Mouse (Mus musculus) common myeloid progenitor, adult 5-6 weeks (primary cell): ENCODE data around the gene Dnaja2. TPM values are rescaled to one million over a fixed set of nuclear protein-coding genes. Genes with fewer than 3 reads are reported as not detected.
A peak's percentile ranks its signal among the peaks of the same experiment; 100 is the strongest.

Experiments
- ATAC-seq: replicated peaks from 2 replicates; pipeline ENCODE4 v1.8.0; 2016; ENCODE audit warnings: low read depth, mild to moderate bottlenecking, moderate TSS enrichment, inconsistent platforms; ENCODE audit not compliant: poor library complexity, severe bottlenecking
- total RNA-seq: library from RNA; stranded (forward); fragments of 200-1000, 187-1606 nt; gene quantifications from 2 replicates; pipeline ENCODE4 v1.2.3, GENCODE M21; 2017

Gene Dnaja2
- total RNA-seq, result 111 and 117 TPM in 2 replicates

DNA sequence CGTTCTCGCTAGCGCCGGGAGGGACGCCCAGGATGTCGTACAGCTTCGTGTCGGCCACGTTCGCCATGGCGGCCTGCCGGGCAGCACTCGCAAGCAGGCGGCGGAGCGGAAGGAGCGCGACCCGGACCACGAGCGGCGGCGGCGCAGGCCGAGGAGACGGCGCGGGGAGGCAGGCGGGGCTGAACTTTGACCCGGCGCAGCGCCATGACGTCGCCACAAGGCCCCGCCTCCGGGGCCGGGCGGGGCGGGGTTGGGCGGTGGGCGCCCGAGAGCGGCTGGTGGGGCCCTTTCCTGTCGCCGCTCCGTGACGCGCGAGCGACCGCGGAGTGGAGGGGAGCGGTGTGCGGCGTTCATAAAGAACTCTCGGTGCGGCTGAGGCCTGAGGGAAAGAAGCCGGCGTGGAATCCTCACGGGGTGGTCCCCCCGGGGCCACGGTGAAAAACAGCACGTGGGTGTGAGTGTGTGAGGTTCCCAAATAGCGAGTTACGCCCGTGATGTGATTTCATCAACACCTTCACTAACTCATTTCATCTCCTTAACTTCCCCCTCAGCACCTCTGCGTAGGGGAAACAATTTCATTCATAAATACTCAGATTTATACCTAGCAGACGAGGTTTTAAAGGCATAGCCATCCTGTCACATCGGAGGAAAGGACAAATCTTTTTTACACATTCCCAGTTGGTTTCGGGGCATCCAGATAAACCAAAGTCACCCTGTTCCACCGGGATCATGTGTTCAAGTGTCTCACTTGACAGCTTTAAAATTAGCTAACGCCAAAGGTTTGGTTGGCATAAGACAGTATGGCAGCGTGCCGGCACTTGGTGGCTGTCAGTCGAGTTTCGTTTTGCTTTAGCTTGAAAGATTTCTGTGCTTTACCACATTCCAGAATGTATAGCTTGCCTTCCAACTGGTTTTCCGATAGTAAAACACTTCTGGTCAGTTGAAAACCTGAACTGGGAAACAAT lies at the start of gene Dnaja2:
Gene Dnaja2 (minus strand): TSS at position 164 of the 965 bp plus-strand sequence.
- peak; percentile 67 for ATAC-seq

DNA sequence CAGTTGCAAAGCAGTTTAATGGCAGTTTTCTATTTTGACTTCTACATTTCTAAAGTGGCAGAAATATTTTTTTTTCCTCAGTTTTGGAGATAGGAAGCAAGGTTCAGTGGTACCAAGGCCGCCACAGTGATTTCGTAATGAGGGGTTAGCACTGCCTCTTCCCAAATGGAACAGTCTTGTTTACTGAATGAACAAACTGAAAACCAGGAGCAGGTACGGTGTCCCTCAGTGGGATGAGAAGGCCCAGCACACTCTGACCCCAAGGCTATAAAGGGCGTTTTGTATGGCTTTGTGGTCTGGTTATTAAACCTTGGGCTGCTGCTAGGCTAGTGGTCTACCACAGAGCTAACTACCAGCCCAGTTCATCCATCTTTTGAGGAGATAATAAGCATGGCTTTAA lies 49.1 kb upstream of the Dnaja2 start:
- no peak for ATAC-seq

DNA sequence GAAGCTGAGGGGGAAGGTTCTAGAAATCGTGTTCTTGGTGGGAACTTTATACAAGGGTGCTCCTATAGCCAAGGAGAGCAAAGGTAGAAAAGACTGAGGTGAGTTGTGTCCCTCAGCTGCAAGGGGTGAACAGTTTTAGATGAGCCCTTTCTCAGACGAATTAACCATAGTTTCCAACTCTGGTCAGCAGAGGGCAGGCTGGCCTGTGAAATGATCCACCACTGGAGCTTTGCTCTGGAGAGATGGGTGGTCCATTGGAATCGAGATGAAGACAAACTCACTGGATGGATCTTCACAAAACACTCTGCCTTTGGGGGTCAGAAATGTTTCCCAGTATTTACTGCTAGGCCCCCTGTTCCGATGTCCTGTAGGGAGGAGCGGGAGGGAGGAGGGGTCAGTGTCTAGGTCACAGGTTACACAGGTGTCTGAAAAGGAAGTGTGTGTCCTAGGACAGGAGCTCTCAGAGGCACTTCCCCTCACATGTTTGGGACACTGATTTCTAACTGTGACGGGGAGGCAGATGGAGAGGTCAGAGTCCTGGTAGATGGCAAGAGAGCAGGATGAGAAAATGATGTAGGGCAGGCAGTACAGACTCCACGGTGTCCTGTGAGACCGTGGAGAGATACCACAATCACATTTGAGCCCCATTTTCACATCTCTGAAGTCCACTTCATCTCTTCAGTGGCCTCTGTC lies 48.2 kb upstream of the Dnaja2 start:
- peak; percentile 69 for ATAC-seq

DNA sequence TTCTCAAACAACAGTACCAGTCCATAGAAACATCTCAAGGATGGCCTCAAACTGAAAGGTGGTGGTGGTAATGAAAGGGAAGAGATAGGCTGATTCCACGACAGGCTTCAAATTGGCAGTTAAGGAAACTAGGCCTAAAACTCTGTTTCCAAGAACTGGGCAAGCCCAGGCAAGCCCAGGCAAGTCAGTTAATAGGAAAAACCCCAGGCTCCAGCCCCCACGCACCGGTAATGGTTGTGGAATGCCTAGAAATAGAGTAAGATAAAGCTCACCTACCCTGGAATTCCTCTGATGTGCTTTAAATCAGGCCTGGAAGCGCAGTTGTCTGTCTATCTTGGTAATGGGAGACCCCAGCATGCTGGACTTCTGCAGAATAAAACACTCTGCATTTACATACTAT lies 47.6 kb upstream of the Dnaja2 start:
- no peak for ATAC-seq

DNA sequence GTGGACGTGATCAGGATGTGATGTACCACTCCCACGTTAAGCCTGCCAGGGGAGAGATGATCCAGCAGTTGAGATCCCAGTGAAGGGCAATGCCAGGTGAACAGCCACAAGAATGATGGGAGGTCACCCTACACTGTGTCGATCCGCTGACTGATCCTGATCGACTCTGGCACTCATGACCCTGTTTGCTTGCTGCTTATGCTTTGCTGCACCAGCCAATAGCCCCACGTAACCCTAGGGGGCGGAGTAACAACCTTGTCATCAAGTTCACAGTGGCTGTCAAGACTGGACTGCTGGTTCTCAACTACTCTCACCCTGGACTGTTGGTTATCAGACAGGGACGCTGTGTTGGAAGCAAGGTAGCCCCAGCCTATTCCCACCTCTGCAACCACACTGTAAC lies 46.6 kb upstream of the Dnaja2 start:
- ATAC-seq, result no peak

DNA sequence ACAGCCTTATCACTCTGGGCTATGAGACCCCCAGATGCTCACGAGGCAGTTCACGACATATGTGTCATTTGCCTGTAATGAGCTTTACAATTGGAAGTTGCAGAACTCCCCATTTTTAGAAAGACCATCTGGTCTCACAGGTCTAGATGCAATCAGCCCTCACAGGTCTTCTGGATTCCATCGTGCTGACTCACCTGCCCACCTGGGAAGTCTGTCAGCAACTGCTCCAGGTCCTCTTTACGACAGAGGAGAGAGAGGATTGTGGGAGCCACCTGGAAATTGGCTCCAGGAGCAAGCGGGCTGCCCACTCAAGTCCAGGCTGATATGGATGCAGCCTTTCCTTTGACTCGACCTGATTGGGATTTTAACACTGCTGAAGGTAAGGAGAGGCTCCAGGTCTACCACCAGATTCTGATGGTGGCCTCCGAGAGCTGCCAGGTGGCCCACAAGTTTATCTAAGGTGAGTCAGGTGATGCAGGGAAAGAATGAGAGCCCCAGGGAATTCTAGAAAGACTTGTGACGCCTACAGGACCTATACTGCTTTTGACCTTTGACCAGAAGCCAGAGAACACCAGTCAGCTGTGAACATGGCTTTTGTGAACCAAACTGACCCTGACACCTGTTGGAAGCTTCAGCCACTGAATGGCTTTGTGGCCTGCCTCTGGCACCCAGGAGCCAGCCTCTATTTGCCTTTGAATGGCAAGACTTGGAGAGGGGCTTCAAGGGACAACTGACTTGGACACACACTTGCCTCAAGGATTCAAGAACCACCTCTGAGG lies 42.5 kb upstream of the Dnaja2 start:
- ATAC-seq, result no peak

DNA sequence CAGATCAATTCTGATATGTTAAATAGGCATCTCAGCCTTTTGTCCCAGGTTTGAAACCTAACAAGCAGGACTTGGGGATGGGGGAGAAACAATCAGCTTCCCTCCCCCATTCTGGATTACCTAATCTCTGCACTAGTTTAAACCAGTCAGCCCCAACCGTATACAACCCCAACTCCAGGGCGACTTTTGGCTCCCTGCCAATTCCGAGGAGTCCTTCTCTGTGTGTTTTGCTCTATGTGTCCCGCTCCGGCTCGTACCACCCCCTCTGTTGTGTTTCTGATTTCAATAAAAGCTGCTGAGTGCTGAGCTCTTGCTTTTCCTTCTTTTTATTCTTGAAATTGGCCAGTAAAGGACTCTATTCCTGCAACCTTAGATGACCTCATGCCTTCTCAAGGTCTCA lies 40.2 kb upstream of the Dnaja2 start:
- no peak for ATAC-seq

DNA sequence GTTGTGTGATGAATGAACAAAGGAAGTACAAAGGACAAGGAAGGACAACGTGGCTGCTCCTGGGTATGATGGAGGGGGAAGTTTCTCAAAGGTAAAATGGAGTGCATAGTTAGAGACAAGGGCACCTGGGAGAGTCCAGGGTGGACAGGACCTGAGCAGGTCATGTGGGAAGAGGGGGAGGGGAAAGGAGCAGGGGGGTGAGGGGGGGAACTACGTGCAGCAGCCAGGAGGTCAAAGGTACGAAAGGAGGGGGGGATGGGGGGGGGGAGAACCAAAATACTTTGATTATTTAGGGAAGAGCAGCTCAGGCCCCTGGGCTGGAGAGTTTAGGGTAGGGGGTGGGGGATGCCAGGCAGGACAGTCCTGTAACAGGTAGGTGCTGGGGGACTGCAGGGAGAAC lies 39.8 kb upstream of the Dnaja2 start:
- no peak for ATAC-seq

DNA sequence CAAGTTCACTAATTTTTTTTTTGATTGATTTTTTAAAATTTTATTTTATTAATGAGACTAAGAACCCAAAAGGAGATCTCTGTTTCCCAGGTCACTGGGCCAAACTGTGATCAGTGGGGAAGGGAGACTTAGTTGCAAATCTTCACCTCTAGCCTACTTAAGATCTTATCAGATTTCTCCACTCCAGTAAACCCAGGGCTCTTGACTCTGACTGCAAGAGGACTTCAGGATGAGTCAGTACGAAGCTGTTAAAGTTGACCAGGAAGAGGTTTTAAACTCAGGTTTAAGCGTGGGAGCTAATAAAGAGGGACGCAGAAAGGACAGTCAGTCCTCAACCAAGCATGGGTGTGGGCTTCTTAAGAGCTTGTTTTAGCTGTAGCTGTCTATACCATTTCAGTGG lies 38.2 kb upstream of the Dnaja2 start:
- no peak for ATAC-seq

DNA sequence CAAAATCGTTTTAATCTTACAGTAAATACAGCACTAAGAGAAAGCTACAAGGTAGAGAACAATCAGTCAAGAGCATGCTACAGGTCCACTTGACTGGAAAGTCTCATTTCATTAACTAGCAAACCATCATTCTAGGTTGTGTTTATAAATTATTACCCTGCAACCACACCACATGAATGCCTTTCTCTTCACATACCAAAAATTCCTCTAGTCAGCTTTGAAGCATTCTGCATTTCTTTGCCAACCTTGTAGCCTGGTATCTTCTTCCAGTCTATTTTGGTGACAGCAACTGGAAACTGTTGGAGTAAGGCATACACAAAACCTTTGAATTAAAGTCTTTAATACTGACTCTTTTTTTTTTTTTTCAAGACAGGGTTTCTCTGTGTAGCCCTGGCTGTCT lies 36.4 kb upstream of the Dnaja2 start:
- no peak for ATAC-seq

DNA sequence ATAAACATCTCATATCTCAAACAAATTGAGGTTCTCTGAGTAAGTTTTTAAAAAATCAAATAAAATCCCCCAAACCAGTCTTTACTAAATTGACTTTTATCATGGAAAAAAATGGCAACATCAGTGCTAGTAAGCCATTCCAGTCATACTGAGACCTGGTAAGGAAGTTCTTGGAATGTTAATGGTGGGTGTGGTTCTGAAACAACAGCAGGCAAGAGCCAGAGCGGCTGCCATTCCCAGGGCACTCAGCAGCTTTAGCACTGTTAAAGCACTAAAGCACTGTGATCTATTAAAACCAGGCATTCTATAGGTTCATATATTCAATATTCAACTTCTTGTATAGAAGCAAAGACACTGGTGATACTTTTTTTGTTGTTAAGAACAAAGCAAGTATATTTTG lies 35.1 kb upstream of the Dnaja2 start:
- ATAC-seq, result no peak

DNA sequence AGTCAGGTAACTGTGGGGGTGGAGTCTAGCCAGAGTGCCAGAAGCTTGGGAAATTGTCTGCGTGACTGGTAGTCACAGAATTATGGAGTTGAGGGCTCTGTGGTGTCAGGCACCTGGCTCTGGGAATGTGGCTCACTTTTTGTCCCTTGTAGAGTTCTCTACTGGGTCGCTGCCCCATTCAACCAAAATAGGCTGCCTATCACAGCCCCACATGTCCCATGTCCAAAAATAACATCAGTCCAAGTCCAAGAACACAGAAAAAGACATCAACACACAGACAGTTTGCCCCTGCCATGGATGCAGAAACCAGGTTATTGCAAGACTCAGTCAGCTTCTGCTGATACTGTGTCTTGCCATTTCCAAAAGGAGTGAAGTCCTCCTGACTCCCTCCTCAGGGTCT lies 33.5 kb upstream of the Dnaja2 start:
- ATAC-seq, result no peak

DNA sequence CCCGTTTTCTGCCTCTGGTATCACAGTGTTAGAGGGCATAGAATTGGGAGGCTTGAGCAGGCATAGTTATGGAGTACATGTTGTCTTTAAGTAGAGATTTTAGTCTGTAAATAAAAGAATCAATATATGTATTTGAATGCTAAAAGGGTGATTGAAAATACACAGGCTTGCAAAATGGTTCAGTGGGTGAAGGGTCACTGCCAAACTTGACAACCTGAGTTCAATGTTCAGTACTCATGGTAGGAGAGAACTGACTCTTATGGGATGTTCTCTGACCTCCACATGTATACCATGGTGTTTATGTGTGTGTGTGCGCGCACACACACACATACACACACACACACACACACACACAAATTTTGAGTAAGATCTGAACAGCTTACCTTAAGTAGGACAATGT lies 22.5 kb upstream of the Dnaja2 start:
- ATAC-seq, result no peak

DNA sequence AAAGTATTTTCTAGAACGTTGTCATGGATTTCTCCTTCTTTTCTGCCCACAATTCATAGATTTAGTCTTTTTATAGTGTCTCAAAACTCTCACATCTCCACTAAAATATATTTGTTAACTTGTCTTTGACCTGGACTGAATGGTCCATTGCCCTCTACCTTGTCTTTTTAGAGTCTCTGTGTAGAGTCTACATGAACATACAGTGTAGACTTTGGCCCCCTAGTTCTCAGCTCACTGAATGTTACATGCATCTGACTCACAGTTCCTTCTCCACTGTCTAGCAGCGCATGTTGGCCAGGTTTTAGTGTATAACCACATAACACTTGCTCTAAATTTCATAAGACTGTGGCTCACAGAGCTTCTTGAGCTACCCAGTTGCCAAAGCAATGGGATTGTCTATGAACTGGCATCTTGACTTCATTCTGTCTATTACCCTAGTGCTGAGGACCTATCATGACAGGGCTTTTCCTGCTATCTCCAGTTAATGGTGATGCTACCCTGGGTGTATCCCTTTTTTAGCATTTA lies 18.9 kb upstream of the Dnaja2 start:
- ATAC-seq, result no peak

DNA sequence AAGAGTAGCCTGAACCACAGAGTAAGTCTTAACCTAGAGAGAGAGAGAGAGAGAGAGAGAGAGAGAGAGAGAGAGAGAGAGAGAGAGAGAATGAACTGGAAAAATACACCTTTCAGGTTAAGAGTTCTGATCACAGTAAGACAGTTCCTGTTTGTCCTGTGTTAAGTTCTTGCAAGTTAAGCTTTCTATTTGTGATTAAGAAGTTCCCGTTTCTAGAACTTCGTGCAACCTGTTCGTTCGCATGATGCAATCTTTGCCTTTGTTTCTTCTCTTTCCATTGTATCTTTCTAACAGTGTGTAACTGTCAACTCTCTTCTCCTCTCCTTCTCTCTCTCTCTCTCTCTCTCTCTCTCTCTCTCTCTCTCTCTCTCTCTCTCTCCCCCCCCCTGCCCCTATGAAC lies 15.3 kb upstream of the Dnaja2 start:
- peak; percentile 54; the same call in 1 of the 2 replicates for ATAC-seq

DNA sequence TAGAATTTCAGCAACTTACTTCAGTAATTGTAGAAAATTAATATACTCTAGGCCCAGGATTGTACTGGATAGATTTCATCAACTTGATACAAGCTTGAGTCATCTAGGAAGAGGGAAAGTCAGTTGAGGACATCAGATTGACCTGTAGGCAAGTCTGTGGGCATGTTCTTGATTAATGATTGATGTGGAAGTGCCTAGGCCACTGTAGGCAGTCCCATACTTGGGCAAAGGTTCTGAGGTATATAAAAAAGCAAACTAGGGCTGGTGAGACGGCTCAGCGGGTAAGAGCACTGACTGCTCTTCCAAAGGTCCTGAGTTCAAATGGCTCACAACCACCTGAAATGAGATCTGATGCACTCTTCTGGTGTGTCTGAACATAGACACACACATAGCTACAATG lies 12.7 kb upstream of the Dnaja2 start:
- no peak for ATAC-seq

DNA sequence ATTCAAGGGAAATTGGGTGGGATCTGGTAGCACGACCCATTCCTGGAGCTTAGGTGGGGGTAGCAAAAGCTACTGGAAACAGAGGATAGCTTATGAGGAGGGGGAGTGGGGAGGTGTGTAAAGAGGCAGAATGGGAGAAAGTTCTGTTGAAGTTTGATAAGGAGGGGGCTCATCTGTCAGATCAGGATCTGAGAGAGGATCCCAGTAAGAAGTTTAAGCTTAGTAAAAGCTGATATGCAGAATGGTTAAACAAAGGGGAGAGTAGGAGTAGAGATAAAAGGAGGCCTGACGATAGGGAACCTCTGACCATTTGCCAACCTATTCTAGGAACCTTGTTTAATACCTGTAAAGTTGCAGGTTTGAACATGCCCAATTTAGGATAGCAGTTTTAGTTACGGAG lies 10.0 kb upstream of the Dnaja2 start:
- no peak for ATAC-seq

DNA sequence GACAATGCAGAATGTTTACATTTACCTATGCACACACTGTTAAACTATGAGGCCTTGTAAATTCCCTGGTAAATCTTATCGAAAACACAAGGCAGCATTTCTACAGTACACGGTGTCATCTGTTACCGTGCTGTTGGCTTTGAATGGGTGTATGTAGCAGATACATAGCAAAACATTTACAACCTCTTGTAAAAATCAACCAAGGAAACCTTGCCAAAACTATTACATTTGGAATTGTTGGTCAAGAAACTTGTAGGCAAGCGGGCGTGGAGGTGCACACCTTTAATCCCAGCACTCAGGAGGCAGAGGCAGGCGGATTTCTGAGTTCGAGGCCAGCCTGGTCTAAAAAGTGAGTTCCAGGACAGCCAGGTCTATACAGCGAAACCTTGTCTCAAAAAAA lies 8.2 kb upstream of the Dnaja2 start:
- ATAC-seq, result no peak

DNA sequence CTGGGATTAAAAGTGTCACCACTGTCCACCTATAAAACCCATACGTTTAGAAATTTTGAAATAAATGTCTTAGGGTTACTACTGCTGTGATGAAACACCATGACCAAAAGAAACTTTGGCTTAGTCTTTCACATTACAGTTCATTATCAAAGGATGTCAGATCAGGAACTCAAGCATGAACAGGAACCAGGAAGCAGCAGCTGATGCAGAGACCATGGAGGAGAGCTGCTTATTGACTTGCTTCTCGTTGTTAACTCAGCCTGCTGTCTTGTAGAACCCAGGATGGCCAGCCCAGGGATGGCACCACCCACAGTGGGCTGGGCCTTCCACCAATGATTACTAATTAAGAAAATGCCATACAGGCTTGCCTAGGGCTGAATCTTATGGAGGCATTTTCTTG lies 4.8 kb upstream of the Dnaja2 start:
- 0 out of 2 replicates have a peak, but pooled peaks have one; percentile 2 for ATAC-seq

DNA sequence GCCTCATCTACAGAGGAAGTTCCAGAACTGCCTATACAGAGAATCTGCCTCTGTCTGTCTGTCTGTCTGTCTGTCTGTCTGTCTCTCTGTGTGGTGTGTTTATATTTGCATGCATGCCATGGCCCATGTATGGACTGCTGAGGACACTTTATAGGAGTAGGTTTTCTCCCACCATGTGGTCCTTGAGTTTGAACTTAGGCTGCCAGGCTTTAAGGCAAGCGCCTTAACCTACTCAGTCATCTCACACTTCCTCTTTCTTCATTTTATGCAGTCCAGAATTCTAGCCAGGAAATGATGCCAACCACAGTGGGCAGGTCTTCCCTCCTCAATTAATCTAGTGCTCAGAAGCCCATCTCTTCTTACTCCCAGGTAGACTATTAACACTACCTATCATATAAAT lies 4.1 kb upstream of the Dnaja2 start:
- peak; percentile 44 for ATAC-seq
